Mouse (Mus musculus): Measurements from ENCODE around the gene Zfp148. TPM values are rescaled to one million over a fixed set of nuclear protein-coding genes. Genes with fewer than 3 reads are reported as not detected.

Zfp148 gene
- polyA plus RNA-seq, 1 experiment = 7.9 TPM

GRCm38 (mm10) chr16:33544346-33544745 is 163.7 kb downstream of the Zfp148 start:
- H3K79me2 ChIP-seq (ENCODE audit: control insufficient read depth, insufficient read depth) = no peaks in the 10 kb centered on the region
- TF ChIP-seq REST (IDR thresholded peaks at IDR 0.05; ENCODE audit: insufficient read depth, insufficient read length) (no peak), USF1 (IDR thresholded peaks at IDR 0.05; ENCODE audit: low read depth) (no peak), MAX (IDR thresholded peaks at IDR 0.05; ENCODE audit: low read depth) (no peak), CEBPB (IDR thresholded peaks at IDR 0.05; ENCODE audit: insufficient read depth, poor library complexity, severe bottlenecking) (no peak), POLR2A (IDR thresholded peaks at IDR 0.05; ENCODE audit: insufficient read length, low read depth) (no peak), TCF12 (IDR thresholded peaks at IDR 0.05; ENCODE audit: insufficient read depth, poor library complexity, severe bottlenecking) (no peak), TCF3 (IDR thresholded peaks at IDR 0.05; ENCODE audit: insufficient read length, low read depth) (no peak), MYOG (IDR thresholded peaks at IDR 0.05; ENCODE audit: control insufficient read depth in 1 of 3, insufficient read depth in 1 of 3, insufficient read length in 2 of 3, low read depth in 2 of 3) (no peak), E2F4 (IDR thresholded peaks at IDR 0.05; ENCODE audit: insufficient read depth) (no peak), POLR2AphosphoS2 (IDR thresholded peaks at IDR 0.05; ENCODE audit: insufficient read length, low read depth) (no peak), SRF (IDR thresholded peaks at IDR 0.05; ENCODE audit: control insufficient read depth, insufficient read length, low read depth) (no peak), MYOD1 (IDR thresholded peaks at IDR 0.05; ENCODE audit: control insufficient read depth in 1 of 3, insufficient read length in 2 of 3, low read depth in 2 of 3) (no peak)
- no peak overlapping the region for H3K4me3 ChIP-seq
- no peak overlapping the region for H3ac ChIP-seq (ENCODE audit: control insufficient read depth, insufficient read length)
- H3K36me3 ChIP-seq (ENCODE audit: control insufficient read depth, insufficient read depth) = no peaks in the 10 kb centered on the region
- no peaks in the 10 kb centered on the region for H3K27me3 ChIP-seq (ENCODE audit: control insufficient read depth, insufficient read depth, insufficient read length)
- no peak overlapping the region for H3K4me2 ChIP-seq (ENCODE audit: low read depth)

- no peak overlapping the region for H3K4me2 ChIP-seq (ENCODE audit: low read depth)
- TF ChIP-seq USF1 (IDR thresholded peaks at IDR 0.05; ENCODE audit: low read depth) (no peak), MAX (IDR thresholded peaks at IDR 0.05; ENCODE audit: low read depth) (no peak), REST (IDR thresholded peaks at IDR 0.05; ENCODE audit: insufficient read depth, insufficient read length) (no peak), MYOG (IDR thresholded peaks at IDR 0.05; ENCODE audit: control insufficient read depth in 1 of 3, insufficient read depth in 1 of 3, insufficient read length in 2 of 3, low read depth in 2 of 3) (peak in 2 of 3 experiments; percentile 62 to 86), TCF3 (IDR thresholded peaks at IDR 0.05; ENCODE audit: insufficient read length, low read depth) (no peak), CEBPB (IDR thresholded peaks at IDR 0.05; ENCODE audit: insufficient read depth, poor library complexity, severe bottlenecking) (no peak), POLR2AphosphoS2 (IDR thresholded peaks at IDR 0.05; ENCODE audit: insufficient read length, low read depth) (no peak), E2F4 (IDR thresholded peaks at IDR 0.05; ENCODE audit: insufficient read depth) (no peak), MYOD1 (IDR thresholded peaks at IDR 0.05; ENCODE audit: control insufficient read depth in 1 of 3, insufficient read length in 2 of 3, low read depth in 2 of 3) (peak in 1 of 3 experiments; percentile 74)
Observed at GRCm38 (mm10) chr16:33545530-33545929, 164.9 kb downstream of the Zfp148 start.

GRCm38 (mm10) chr16:33553689-33554342 is 173.2 kb downstream of the Zfp148 start:
- Histone ChIP-seq H3K4me3 (no peak overlapping the region), H3K27me3 (ENCODE audit: control insufficient read depth, insufficient read depth, insufficient read length) (no peaks in the 10 kb centered on the region), H3ac (ENCODE audit: control insufficient read depth, insufficient read length) (no peak overlapping the region), H3K36me3 (ENCODE audit: control insufficient read depth, insufficient read depth) (no peaks in the 10 kb centered on the region), H3K4me2 (ENCODE audit: low read depth) (no peak overlapping the region), H3K79me2 (ENCODE audit: control insufficient read depth, insufficient read depth) (no peaks in the 10 kb centered on the region)
- TF ChIP-seq CEBPB (IDR thresholded peaks at IDR 0.05; ENCODE audit: insufficient read depth, poor library complexity, severe bottlenecking) (no peak), E2F4 (IDR thresholded peaks at IDR 0.05; ENCODE audit: insufficient read depth) (no peak), POLR2A (IDR thresholded peaks at IDR 0.05; ENCODE audit: insufficient read length, low read depth) (no peak), TCF3 (IDR thresholded peaks at IDR 0.05; ENCODE audit: insufficient read length, low read depth) (no peak), SRF (IDR thresholded peaks at IDR 0.05; ENCODE audit: control insufficient read depth, insufficient read length, low read depth) (no peak), MAX (IDR thresholded peaks at IDR 0.05; ENCODE audit: low read depth) (no peak), MYOD1 (IDR thresholded peaks at IDR 0.05; ENCODE audit: control insufficient read depth in 1 of 3, insufficient read length in 2 of 3, low read depth in 2 of 3) (no peak), MYOG (IDR thresholded peaks at IDR 0.05; ENCODE audit: control insufficient read depth in 1 of 3, insufficient read depth in 1 of 3, insufficient read length in 2 of 3, low read depth in 2 of 3) (no peak), REST (IDR thresholded peaks at IDR 0.05; ENCODE audit: insufficient read depth, insufficient read length) (no peak), USF1 (IDR thresholded peaks at IDR 0.05; ENCODE audit: low read depth) (no peak), TCF12 (IDR thresholded peaks at IDR 0.05; ENCODE audit: insufficient read depth, poor library complexity, severe bottlenecking) (no peak), POLR2AphosphoS2 (IDR thresholded peaks at IDR 0.05; ENCODE audit: insufficient read length, low read depth) (no peak)

More at GRCm38 (mm10) chr16:33545530-33545929, 164.9 kb downstream of the Zfp148 start:
- H3ac ChIP-seq (ENCODE audit: control insufficient read depth, insufficient read length) = no peak overlapping the region
- no peaks in the 10 kb centered on the region for H3K27me3 ChIP-seq (ENCODE audit: control insufficient read depth, insufficient read depth, insufficient read length)
- no peaks in the 10 kb centered on the region for H3K79me2 ChIP-seq (ENCODE audit: control insufficient read depth, insufficient read depth)
- no peaks in the 10 kb centered on the region for H3K36me3 ChIP-seq (ENCODE audit: control insufficient read depth, insufficient read depth)
- no peak overlapping the region for H3K4me3 ChIP-seq

Other genes with a start within 250 kb of the Zfp148 start
- 8.5 TPM for gene Osbpl11, start 195.8 kb upstream of the Zfp148 start, polyA plus RNA-seq (2012; fragmentation: generic; extraction: Trizol)
- gene Snx4, start 129.4 kb upstream of the Zfp148 start, polyA plus RNA-seq (2012; fragmentation: generic; extraction: Trizol) = 26.8 TPM
- gene Slc12a8, start 136.5 kb downstream of the Zfp148 start, polyA plus RNA-seq (2012; fragmentation: generic; extraction: Trizol) = 0.42 TPM